Mouse (Mus musculus): ENCODE measurements around the gene Chst3. TPM values are rescaled to one million over a fixed set of nuclear protein-coding genes. Genes with fewer than 3 reads are reported as not detected.
"Not testable (repeated sequence)": the region's sequence is repeated elsewhere in the genome, so short reads cannot be mapped to it uniquely, and the experiment has no call there.

The Chst3 gene
- polyA plus RNA-seq, 1 experiment from 2014 or later, result 3.0 TPM

GRCm38 (mm10) chr10:60136935-60137334, 82.1 kb downstream of the Chst3 start:
- no peak for DNase-seq (ENCODE audit: low read depth, low spot score)
- CTCF ChIA-PET, result no interaction called here
- POLR2A ChIA-PET, result no interaction called here
- ATAC-seq, result no peak
- TF ChIP-seq CTCF (IDR thresholded peaks at IDR 0.05), result no peak
- H3K27me3 ChIP-seq, result no peaks in the 10 kb centered on the region
- in situ Hi-C loops (cut with MboI; ENCODE audit: low pct_unique_long_range_greater_than_20kb), result no loop called here

GRCm38 (mm10) chr10:60136010-60136409, 83.0 kb downstream of the Chst3 start:
- DNase-seq (ENCODE audit: low read depth, low spot score); H3K27me3 ChIP-seq; POLR2A ChIA-PET; in situ Hi-C loops (cut with MboI; ENCODE audit: low pct_unique_long_range_greater_than_20kb); ATAC-seq: not testable (repeated sequence)
- CTCF ChIA-PET, result interaction anchor here (1.1 to 1.2 kb wide), 2 partner anchors 12 kb away, joined by 4 read pairs; no protein-coding TSS in a partner anchor

GRCm38 (mm10) chr10:60134201-60134600, 84.9 kb downstream of the Chst3 start:
- in situ Hi-C loops (cut with MboI; ENCODE audit: low pct_unique_long_range_greater_than_20kb), result no loop called here
- ATAC-seq (no peak), DNase-seq (ENCODE audit: low read depth, low spot score) (no peak)
- no peak for TF ChIP-seq CTCF (IDR thresholded peaks at IDR 0.05)
- POLR2A ChIA-PET, result no interaction called here
- no peaks in the 10 kb centered on the region for H3K27me3 ChIP-seq
- CTCF ChIA-PET, result interaction anchor here (0.9 to 1.6 kb wide), 2 partner anchors 14 to 34 kb away, joined by 3 read pairs; no protein-coding TSS in a partner anchor

- in situ Hi-C loops (cut with MboI; ENCODE audit: low pct_unique_long_range_greater_than_20kb), result no loop called here
- no peak for TF ChIP-seq CTCF (IDR thresholded peaks at IDR 0.05)
- DNase-seq (ENCODE audit: low read depth, low spot score) (no peak), ATAC-seq (no peak)
- H3K27me3 ChIP-seq, result no peaks in the 10 kb centered on the region
- POLR2A ChIA-PET, result no interaction called here
- CTCF ChIA-PET, result interaction anchor here (0.9 to 1.6 kb wide), 2 partner anchors 14 to 33 kb away, joined by 3 read pairs; no protein-coding TSS in a partner anchor
Measured at GRCm38 (mm10) chr10:60133501-60133900, 85.6 kb downstream of the Chst3 start.

Other genes starting within 250 kb of the Chst3 start
- gene Ascc1, start 216.5 kb downstream of the Chst3 start, polyA plus RNA-seq (2021), result 34.4 TPM
- gene Anapc16, start 216.1 kb downstream of the Chst3 start, polyA plus RNA-seq (2021), result 67.8 TPM
- gene Spock2, start 113.0 kb downstream of the Chst3 start, polyA plus RNA-seq (2021), result 0.08 TPM
- 1,741 TPM for gene Psap, start 58.4 kb upstream of the Chst3 start, polyA plus RNA-seq (2021)
- 2.7 TPM for gene Vsir, start 127.6 kb upstream of the Chst3 start, polyA plus RNA-seq (2021)
- gene Gm17455, start 180.5 kb upstream of the Chst3 start, polyA plus RNA-seq (2021), result not detected